Mouse (Mus musculus) small intestine, adult 2 months (tissue): ENCODE results near the gene Pus10. TPM values are rescaled to one million over a fixed set of nuclear protein-coding genes. Genes with fewer than 3 reads are reported as not detected.

Experiments
- H3K27ac ChIP-seq: fragments of 200-500 bp; 2 replicates; pipeline ENCODE4 v1.5.1; 2012; ENCODE audit warnings: low read depth, low read length, control low read depth, inconsistent platforms; ENCODE audit not compliant: insufficient read depth
- H3K27me3 ChIP-seq: fragments of 200-500 bp; 2 replicates; pipeline ENCODE4 v1.6.1; 2012; ENCODE audit warnings: mild to moderate bottlenecking, moderate library complexity, low read length, inconsistent platforms; ENCODE audit not compliant: control insufficient read depth, insufficient read depth
- H3K36me3 ChIP-seq: fragments of 200-500 bp; 2 replicates; pipeline ENCODE4 v1.6.1; 2012; ENCODE audit warnings: mild to moderate bottlenecking, low read length, control low read depth, inconsistent platforms; ENCODE audit not compliant: control insufficient read depth, insufficient read depth
- H3K4me1 ChIP-seq: fragments of 200-500 bp; 2 replicates; pipeline ENCODE4 v1.6.1; 2012; ENCODE audit warnings: low read length, inconsistent platforms, mixed read lengths; ENCODE audit not compliant: control insufficient read depth, insufficient read depth, insufficient read length
- H3K4me3 ChIP-seq: fragments of 200-500 bp; 2 replicates; pipeline ENCODE4 v1.5.1; 2012; ENCODE audit warnings: low read depth, mild to moderate bottlenecking, control low read depth, inconsistent platforms, low read length, moderate library complexity
- CTCF ChIP-seq: fragments of 200-500 bp; IDR thresholded peaks from 2 replicates; pipeline ENCODE4 v1.5.1; 2012; ENCODE audit warnings: low read depth, mild to moderate bottlenecking, control low read depth, inconsistent platforms, low read length, moderate library complexity, mixed read lengths; ENCODE audit not compliant: insufficient replicate concordance, insufficient read length; ENCODE audit errors: extremely low read depth
- POLR2A ChIP-seq: fragments of 200-500 bp; IDR thresholded peaks from 2 replicates; pipeline ENCODE4 v1.6.1; 2012; ENCODE audit warnings: low read depth, mild to moderate bottlenecking, control low read depth, inconsistent platforms, low read length, moderate library complexity
- WGBS: fragments of 180-500 bp; shearing (Covaris S2); methylation state at CpG from one replicate; pipeline ENCODE4 v1.1.7; 2018; 5-methylcytosine and 5-hydroxymethylcytosine counted together
- polyA plus RNA-seq: library from polyadenylated mRNA; depleted of rRNA; stranded (reverse); fragments of >200 nt; gene quantifications from 2 replicates; pipeline ENCODE4 v1.2.3, GENCODE M21; 2012

The Pus10 gene
- polyA plus RNA-seq, 1 experiment, result 0.51 TPM

DNA sequence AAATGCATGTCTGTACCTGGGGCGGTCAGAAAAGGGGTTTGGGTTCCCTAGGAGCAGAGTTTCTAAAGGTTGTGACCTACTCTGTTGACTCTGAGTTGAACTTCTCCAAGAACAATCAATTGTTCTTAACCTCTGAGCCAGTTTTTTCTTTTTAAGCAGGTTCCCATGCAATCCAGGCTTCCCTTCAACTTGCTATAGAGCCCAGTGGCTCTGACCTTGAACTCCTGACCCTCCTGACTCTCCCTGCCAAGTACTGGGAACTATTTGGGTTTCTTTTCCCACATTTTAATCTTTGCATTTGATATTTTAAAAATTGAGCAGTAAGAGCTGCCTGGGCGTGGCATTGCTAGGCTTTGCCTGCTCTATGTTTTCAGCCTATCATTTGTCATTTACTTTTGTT, 27.8 kb downstream of the Pus10 start:
- Histone ChIP-seq H3K4me3 (no peak overlapping the region), H3K27me3 (no peaks in the 10 kb centered on the region), H3K4me1 (no peaks in the 10 kb centered on the region), H3K36me3 (peaks cover 3% of the 10 kb centered on the region; the same call in 1 of the 2 replicates), H3K27ac (no peak overlapping the region)
- WGBS, result 94% methylated on average over 2 of the region's 2 CpGs
- TF ChIP-seq POLR2A, result no peak
- TF ChIP-seq CTCF, result no peak

DNA sequence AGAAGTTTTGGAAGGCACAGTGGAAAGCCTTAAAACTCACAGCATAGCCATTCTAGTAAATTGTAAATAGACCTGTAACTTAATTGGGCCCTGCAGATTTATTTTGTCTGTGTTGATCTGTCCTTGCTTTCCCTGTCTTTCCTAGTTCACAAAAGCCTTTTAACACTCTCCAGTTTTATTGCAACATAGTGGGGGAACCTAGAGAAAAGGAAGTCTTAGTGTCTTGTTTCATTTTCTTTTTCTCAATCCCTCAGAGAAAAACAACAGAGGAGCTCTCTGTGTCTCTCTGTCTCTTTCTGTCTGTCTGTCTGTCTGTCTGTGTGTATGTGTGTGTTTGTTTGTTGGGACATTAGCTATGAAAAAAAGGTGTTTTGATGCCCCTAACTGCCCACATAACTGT, 30.4 kb downstream of the Pus10 start:
- no peak for TF ChIP-seq CTCF
- no peak for TF ChIP-seq POLR2A
- no peak overlapping the region; the same call in 1 of the 2 replicates for H3K27ac ChIP-seq

DNA sequence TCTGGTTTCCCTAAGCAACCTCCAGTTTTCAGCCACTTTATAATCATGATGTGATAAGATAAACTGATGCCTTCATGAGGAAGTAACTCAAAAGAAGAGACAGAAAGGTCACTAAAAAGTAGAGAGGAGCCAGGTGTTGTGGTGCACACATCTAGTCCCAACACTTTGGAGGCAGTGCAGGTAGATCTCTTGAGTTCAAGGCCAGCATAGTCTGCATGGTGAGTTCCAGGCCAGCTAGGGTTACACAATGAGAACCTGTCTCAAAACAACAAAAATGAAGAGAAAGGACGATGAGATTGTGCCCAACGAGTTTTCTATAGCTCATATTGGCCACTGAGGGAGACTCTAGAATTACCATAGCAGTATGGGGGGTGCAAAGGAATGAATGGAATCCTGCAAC, 33.1 kb downstream of the Pus10 start:
- TF ChIP-seq POLR2A (no peak), CTCF (no peak)
- H3K4me1 ChIP-seq, result 0 out of 2 replicates have a peak, but pooled peaks cover 5% of the 10 kb centered on the region
- H3K36me3 ChIP-seq, result peaks cover 3% of the 10 kb centered on the region
- 65% methylated on average over 2 of the region's 2 CpGs for WGBS
- no peak overlapping the region for H3K4me3 ChIP-seq
- no peak overlapping the region for H3K27ac ChIP-seq
- H3K27me3 ChIP-seq, result no peaks in the 10 kb centered on the region

More for the DNA sequence above, 30.4 kb downstream of the Pus10 start:
- no peak overlapping the region for H3K4me3 ChIP-seq
- no peaks in the 10 kb centered on the region for H3K27me3 ChIP-seq
- H3K4me1 ChIP-seq, result 0 out of 2 replicates have a peak, but pooled peaks cover 5% of the 10 kb centered on the region
- H3K36me3 ChIP-seq, result 0 out of 2 replicates have a peak, but pooled peaks cover 1% of the 10 kb centered on the region

DNA sequence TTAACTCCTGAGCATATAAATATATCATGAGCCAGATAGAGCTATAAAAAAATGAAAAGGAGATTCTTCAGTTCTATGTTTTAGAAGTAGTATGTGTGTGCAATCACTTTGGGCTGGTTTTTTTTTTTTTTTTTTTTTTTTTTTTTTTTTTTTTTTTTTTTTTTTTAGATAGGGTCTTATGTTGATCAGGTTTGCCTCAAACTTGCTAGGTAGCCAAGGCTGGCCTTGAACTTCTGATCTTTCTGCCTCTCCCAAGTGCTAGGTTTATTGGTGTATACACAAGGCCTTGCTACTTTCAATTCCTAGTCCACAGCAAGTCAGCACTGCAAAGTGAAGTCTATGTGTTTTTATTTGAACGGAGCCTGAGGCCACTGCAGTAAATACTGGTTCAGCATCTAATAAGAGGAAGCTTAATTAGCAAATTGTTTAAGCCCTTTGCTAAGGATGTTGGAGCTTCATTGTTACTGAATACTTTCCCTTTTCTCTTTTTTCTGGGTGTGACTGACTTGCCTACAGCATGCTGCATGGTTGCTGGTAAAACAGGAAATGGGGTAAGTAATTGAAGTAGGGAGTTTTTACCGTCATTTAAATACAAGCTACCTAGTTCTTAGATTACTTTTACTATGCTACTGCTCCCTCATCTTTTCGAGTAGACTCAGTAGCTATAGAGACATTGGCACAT, 34.1 kb downstream of the Pus10 start:
- H3K27ac ChIP-seq, result no peak overlapping the region
- no peak overlapping the region for H3K4me3 ChIP-seq
- WGBS, result 59% methylated on average over 3 of the region's 3 CpGs

DNA sequence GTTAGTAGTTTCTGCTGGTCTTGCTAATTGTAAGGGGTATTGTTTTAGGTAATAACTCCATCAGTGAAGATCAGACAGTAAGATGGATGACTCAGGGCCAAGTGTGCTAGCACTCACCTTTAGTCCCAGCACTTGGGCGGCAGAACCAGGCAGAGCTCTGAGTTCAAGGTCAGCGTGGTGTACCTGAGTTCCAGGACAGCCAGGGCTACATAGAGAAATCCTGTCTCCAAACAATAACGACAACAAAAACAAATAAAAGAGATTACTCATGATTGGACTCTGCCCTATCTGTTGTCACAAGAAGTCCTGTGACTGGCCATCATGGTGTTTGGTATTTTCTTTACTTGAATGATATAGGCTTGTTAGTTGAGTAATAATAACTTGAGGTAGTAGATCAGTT, 36.4 kb downstream of the Pus10 start:
- TF ChIP-seq CTCF (no peak), POLR2A (no peak)
- peaks cover 7% of the 10 kb centered on the region for H3K36me3 ChIP-seq
- H3K27me3 ChIP-seq, result no peaks in the 10 kb centered on the region
- H3K4me3 ChIP-seq, result no peak overlapping the region
- no peak overlapping the region for H3K27ac ChIP-seq
- H3K4me1 ChIP-seq, result 0 out of 2 replicates have a peak, but pooled peaks cover 5% of the 10 kb centered on the region
- 70% methylated on average over 3 of the region's 3 CpGs for WGBS

More for the DNA sequence above, 34.1 kb downstream of the Pus10 start:
- Histone ChIP-seq H3K27me3 (no peaks in the 10 kb centered on the region), H3K4me1 (0 out of 2 replicates have a peak, but pooled peaks cover 5% of the 10 kb centered on the region), H3K36me3 (peaks cover 4% of the 10 kb centered on the region)
- TF ChIP-seq CTCF (no peak), POLR2A (no peak)

DNA sequence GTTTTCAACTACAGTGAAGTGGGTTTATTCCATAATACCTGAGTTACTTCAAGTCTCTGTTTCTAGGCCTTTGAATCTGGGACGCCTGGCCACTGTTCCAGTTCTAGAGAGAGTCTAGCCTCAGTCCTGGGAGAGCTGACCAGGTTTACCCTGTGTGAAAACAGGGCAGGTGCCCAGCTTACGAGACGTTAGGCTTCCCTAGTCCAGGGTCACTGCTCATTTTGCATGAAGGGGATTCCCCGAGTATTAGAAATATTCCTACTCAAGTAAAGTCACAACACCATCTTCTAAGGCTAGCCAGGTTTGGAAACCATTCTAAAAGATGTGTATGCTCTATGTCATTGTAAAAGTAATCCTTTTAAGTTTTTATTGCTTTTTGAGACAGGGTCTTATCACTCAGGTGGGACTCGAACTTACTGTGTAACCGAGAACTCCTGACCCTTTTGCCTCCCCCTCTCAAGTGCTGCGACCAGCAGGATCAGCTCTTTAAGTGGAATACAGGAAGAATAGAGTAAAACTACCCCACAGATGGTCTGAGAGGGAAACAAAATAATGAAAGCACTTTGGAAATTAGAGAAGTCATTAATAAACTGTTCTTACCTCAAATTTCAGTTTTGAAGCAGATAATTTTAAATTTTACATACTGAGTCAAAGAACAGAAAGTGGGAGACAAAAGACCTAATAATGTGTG, 39.3 kb downstream of the Pus10 start:
- no peaks in the 10 kb centered on the region for H3K27me3 ChIP-seq
- 80% methylated on average over 7 of the region's 7 CpGs for WGBS
- peaks cover 21% of the 10 kb centered on the region for H3K36me3 ChIP-seq
- no peak overlapping the region for H3K27ac ChIP-seq
- H3K4me1 ChIP-seq, result no peaks in the 10 kb centered on the region
- no peak overlapping the region for H3K4me3 ChIP-seq
- TF ChIP-seq CTCF, result no peak
- TF ChIP-seq POLR2A, result no peak

DNA sequence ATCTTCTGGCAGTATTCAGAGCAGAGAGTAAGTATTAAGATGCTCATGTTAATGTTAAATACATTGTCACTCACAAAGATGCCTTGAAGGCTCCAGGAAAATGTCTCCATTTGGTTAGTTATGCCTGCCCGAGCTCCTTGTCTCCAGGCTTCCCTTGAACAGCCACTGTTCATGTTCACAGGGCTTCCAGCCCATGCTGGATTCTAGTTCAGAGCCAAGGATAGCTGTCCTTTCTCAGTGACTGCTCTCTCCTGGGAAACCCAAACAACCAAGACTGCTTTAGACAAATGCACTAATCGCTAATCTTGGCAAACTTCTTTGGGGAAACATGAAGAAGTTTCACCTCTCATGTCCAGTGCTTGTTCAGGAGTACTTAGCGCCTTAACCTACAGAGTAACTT, 46.8 kb downstream of the Pus10 start:
- no peaks in the 10 kb centered on the region for H3K27me3 ChIP-seq
- H3K27ac ChIP-seq, result no peak overlapping the region
- 91% methylated on average over 3 of the region's 3 CpGs for WGBS
- TF ChIP-seq CTCF (no peak), POLR2A (no peak)
- no peak overlapping the region for H3K4me3 ChIP-seq
- H3K4me1 ChIP-seq, result no peaks in the 10 kb centered on the region
- peaks cover 62% of the 10 kb centered on the region for H3K36me3 ChIP-seq
